Mouse (Mus musculus): ENCODE measurements at regions not wholly inside any gene's neighbourhood (a gene's known extent, or its start where the extent isn't known, plus 50 kb on each side); places are given as distances from the start of the nearest gene placed in this dataset.

DNA sequence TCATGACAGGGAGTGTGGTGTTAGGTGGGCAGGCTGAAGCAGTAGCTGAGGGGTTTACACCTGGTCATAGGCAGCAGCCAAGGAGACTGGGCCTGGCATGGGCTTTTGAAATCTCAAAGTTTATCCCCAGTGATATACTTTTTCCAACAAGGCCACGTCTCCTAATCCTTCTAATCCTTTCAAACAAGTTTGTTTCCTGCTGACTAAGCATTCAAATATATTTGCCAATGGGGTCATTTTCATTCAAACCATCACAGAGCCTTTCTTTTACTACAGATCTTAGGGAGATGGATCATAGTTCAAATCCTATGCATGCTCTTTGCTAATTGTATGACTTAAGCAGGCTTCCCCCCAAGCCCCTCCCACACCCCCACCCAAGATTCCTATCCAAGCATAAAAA, 93.0 kb upstream of the Eef1e1 start:
- DNase-seq (ENCODE audit: low spot score): no peak

DNA sequence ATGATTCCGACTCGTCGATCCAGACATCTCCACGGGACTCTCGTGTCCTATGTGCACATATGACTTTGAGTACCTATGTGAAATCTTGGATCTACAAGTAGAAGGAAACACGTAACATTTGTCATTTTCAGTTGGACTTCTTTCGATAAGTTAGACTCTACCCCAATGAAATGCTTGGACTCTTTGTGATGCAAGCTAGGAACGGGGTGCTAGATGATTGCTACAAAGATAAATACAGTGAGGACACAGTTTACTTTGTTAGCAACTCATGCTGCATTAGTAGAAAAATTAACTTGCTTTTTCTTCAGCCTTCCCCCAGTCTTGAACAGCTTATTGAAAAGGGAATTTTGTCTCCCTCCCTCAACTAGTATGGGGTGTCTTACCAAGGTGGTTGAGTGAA, 81.2 kb upstream of the Eef1e1 start:
- DNase-seq (ENCODE audit: low spot score): no peak

DNA sequence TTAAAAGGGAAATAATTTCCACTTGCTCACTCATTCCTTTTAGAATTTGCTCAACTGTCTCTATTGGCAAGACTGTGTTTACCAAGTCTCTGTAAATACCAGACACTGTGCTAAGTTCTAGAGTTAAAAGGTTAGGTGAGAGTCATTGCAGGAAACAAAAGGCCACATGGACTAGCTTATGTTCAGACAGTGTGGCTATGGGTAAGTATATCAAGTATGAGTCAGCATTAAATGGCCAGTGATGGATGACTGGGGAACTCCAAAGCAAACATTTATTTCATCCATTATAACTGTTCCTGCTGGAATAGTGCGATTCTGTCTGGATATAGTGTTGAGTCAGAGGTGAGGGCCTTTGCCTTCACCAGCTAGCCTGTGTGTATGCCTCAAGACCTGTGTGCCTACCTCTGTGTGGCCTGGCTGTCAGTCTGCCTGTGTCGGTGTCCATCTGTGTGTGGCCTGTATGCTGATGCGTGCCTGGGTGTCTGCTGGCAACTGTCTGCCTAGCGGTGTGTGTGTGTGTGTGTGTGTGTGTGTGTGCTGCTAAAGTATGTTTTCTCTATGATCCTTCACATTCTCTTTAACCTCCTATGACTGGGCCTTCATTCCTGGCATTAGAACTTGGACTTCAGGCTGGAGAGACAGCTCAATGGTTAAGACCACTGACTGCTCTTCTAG, 77.6 kb upstream of the Eef1e1 start:
- DNase-seq (ENCODE audit: low spot score): peak; percentile 6

- DNase-seq (ENCODE audit: low spot score): no peak
Observed at GRCm38 (mm10) chr13:38735294-38735693, 76.4 kb upstream of the Eef1e1 start.

DNA sequence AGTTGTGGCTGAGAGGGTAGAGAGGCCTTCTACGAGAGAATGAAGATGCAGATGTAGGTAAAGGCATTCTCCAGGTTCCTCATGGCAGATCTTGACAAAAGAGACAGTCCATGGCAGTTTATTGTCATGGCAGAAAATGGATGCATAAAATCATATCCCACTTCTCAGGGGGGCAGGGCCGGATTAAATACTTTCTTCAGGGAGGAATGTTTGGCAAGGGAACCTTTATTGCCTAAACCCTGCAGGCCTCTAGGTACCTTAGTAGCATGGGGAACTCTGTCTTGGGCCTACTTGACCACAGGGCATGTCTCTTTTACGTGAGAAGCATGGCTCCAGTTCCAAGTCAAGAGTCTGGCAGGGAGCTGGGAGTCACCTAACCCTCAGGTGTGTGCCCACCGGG, 74.4 kb upstream of the Eef1e1 start:
- DNase-seq (ENCODE audit: low spot score): no peak

GRCm38 (mm10) chr13:38725452-38725851, 66.6 kb upstream of the Eef1e1 start:
- peak; percentile 10 for DNase-seq (ENCODE audit: low spot score)

DNA sequence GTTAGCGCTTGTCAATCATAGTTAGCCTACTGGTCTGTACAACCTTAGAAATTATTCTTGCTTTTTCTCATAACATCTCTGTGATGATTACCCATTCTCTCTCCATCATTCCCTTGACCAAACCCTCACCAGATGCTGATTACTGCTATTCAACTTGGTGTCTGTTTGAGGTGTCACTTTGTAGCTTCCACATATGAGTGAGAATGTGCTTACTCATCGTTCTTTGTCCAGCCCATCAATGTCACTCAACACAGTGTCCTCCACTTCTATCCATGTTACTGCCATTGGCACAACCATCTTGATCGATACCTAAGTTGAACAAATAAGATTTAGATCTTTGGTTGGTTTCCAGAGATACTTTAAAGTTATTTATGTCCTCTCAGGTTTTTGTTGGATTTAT, 62.3 kb upstream of the Eef1e1 start:
- no peak for DNase-seq (ENCODE audit: low spot score)

GRCm38 (mm10) chr13:38714838-38715237, 56.0 kb upstream of the Eef1e1 start:
- no peak for DNase-seq (ENCODE audit: low spot score)

Measured in adipocyte (in vitro differentiated cells).